Mouse (Mus musculus) myocyte (in vitro differentiated cells): ENCODE measurements around the gene Mroh2a.

Experiments used
- CEBPB ChIP-seq: IDR thresholded peaks from 2 replicates; pipeline ENCODE4 v1.6.1; 2011; ENCODE audit warnings: mild to moderate bottlenecking, moderate library complexity; ENCODE audit not compliant: poor library complexity, insufficient read depth, severe bottlenecking
- E2F4 ChIP-seq: IDR thresholded peaks from one replicate; pipeline ENCODE4 v1.6.1; 2011; ENCODE audit warnings: mild to moderate bottlenecking, control low read depth, moderate library complexity; ENCODE audit not compliant: insufficient read depth
- MAX ChIP-seq: IDR thresholded peaks from one replicate; pipeline ENCODE4 v1.6.1; 2011; ENCODE audit warnings: low read depth, mild to moderate bottlenecking, control low read depth
- MYOG ChIP-seq, 3 experiments: IDR thresholded peaks; one replicate each; pipeline ENCODE4 v1.6.1; 2011; ENCODE audit warnings: control low read depth in 2 of 3, low read depth in 2 of 3, mild to moderate bottlenecking in 2 of 3; ENCODE audit not compliant: insufficient read length in 2 of 3, control insufficient read depth in 1 of 3, insufficient read depth in 1 of 3
- POLR2A ChIP-seq: IDR thresholded peaks from one replicate; pipeline ENCODE4 v1.6.1; 2011; ENCODE audit warnings: low read depth, mild to moderate bottlenecking, control low read depth, moderate library complexity; ENCODE audit not compliant: insufficient read length
- SRF ChIP-seq: IDR thresholded peaks from one replicate; pipeline ENCODE4 v1.6.1; 2011; ENCODE audit warnings: low read depth; ENCODE audit not compliant: control insufficient read depth, insufficient read length
- TCF12 ChIP-seq: IDR thresholded peaks from one replicate; pipeline ENCODE4 v1.6.1; 2011; ENCODE audit warnings: mild to moderate bottlenecking, control low read depth; ENCODE audit not compliant: poor library complexity, insufficient read depth, severe bottlenecking

DNA sequence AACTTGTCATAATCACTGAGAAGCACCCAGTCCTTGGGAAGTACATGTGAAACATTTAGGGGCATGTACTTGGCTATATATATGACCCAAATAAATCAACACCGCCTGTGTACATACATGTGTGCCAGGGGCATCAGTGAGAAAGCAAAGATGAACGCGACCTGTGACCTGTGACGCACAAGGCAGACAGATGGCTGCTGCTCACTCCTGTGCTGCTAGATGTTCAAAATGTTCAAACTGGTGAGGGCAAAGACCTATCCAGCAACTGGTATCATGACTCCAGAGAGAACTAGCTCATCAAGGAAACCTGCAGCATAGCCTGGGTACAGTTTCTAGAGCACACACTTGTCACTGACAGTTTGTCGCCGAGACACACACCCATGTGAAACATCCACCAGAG is 40.7 kb downstream of the Mroh2a start:
- no peak for TF ChIP-seq E2F4
- no peak for TF ChIP-seq POLR2A
- TF ChIP-seq TCF12, result no peak
- no peak for TF ChIP-seq MYOG (IDR thresholded peaks at IDR 0.05; ENCODE audit: control insufficient read depth in 1 of 3, insufficient read depth in 1 of 3, insufficient read length in 2 of 3, low read depth in 2 of 3)
- TF ChIP-seq SRF, result no peak
- no peak for TF ChIP-seq CEBPB
- no peak for TF ChIP-seq MAX
